Mouse (Mus musculus) ES-CJ7 (cell line): Measurements from ENCODE around the gene Pfdn5.

ENCODE experiments used
- DNase-seq: peaks from one replicate; pipeline ENCODE4 v3.0.0; 2011; ENCODE audit warnings: low read depth, low spot score

Gene Pfdn5

GRCm38 (mm10) chr15:102335254-102335653 lies 9.3 kb downstream of the Pfdn5 start:
- peak; percentile 49 for DNase-seq

GRCm38 (mm10) chr15:102335925-102336324 lies 10.0 kb downstream of the Pfdn5 start:
- DNase-seq: peak; percentile 50

GRCm38 (mm10) chr15:102336946-102337345 lies 11.0 kb downstream of the Pfdn5 start:
- DNase-seq: no peak

- no peak for DNase-seq
Observed at GRCm38 (mm10) chr15:102339612-102340011, 13.7 kb downstream of the Pfdn5 start.

GRCm38 (mm10) chr15:102341580-102341979 lies 15.7 kb downstream of the Pfdn5 start:
- DNase-seq: peak; percentile 67

GRCm38 (mm10) chr15:102344490-102344889 lies 18.6 kb downstream of the Pfdn5 start:
- no peak for DNase-seq

- peak; percentile 69 for DNase-seq
Observed at GRCm38 (mm10) chr15:102346444-102346843, 20.5 kb downstream of the Pfdn5 start.

GRCm38 (mm10) chr15:102350138-102350941 lies 24.4 kb downstream of the Pfdn5 start, which contains the start of gene Aaas:
TSS of gene Aaas (minus strand) at chr15:102350771.
- DNase-seq: peak; percentile 99

- DNase-seq: no peak
Observed at GRCm38 (mm10) chr15:102350942-102351291, 25.0 kb downstream of the Pfdn5 start.

GRCm38 (mm10) chr15:102352177-102352576 lies 26.3 kb downstream of the Pfdn5 start:
- no peak for DNase-seq

- no peak for DNase-seq
Observed at GRCm38 (mm10) chr15:102353986-102354385, 28.1 kb downstream of the Pfdn5 start.

GRCm38 (mm10) chr15:102355134-102355870 lies 29.4 kb downstream of the Pfdn5 start:
- peak; percentile 54 for DNase-seq

- peak; percentile 65 for DNase-seq
Observed at GRCm38 (mm10) chr15:102355871-102356441, 30.0 kb downstream of the Pfdn5 start.

- peak; percentile 48 for DNase-seq
Observed at GRCm38 (mm10) chr15:102356501-102357325, 30.8 kb downstream of the Pfdn5 start.

- DNase-seq: peak; percentile 85
Observed at GRCm38 (mm10) chr15:102358126-102358525, 32.2 kb downstream of the Pfdn5 start.

GRCm38 (mm10) chr15:102358834-102359233 lies 32.9 kb downstream of the Pfdn5 start:
- DNase-seq: no peak

GRCm38 (mm10) chr15:102362648-102363047 lies 36.7 kb downstream of the Pfdn5 start:
- DNase-seq: no peak

GRCm38 (mm10) chr15:102364678-102365077 lies 38.8 kb downstream of the Pfdn5 start:
- DNase-seq: no peak

GRCm38 (mm10) chr15:102366238-102366637 lies 40.3 kb downstream of the Pfdn5 start:
- DNase-seq: no peak

GRCm38 (mm10) chr15:102366733-102367344 lies 40.9 kb downstream of the Pfdn5 start, which contains the start of gene Sp7:
TSS of gene Sp7 (minus strand) at chr15:102367182.
- no peak for DNase-seq

GRCm38 (mm10) chr15:102369972-102370371 lies 44.1 kb downstream of the Pfdn5 start:
- no peak for DNase-seq
